Mouse (Mus musculus) midbrain, embryonic 15.5 days (tissue): Measurements from ENCODE around the gene Scn1b. TPM values are rescaled to one million over a fixed set of nuclear protein-coding genes. Genes with fewer than 3 reads are reported as not detected.

ENCODE experiments used
- ATAC-seq: fragments of 200-750 bp; cut with Nextera tagmentation; replicated peaks from 2 replicates; pipeline ENCODE4 v1.8.0; 2017; ENCODE audit warnings: moderate TSS enrichment
- H3K27ac ChIP-seq: fragments of 300-500 bp; sonication (generic); 2 replicates; pipeline ENCODE4 v1.5.1; 2015; ENCODE audit warnings: mild to moderate bottlenecking, inconsistent platforms
- H3K27me3 ChIP-seq: fragments of 300-500 bp; sonication (generic); replicated peaks from 2 replicates; pipeline ENCODE4 v1.6.1; 2015; ENCODE audit warnings: inconsistent platforms
- H3K36me3 ChIP-seq: fragments of 300-500 bp; sonication (generic); replicated peaks from 2 replicates; pipeline ENCODE4 v1.6.1; 2015; ENCODE audit warnings: inconsistent platforms
- H3K4me1 ChIP-seq: fragments of 300-500 bp; sonication (generic); 2 replicates; pipeline ENCODE4 v1.6.1; 2015; ENCODE audit warnings: inconsistent platforms
- H3K4me2 ChIP-seq: fragments of 300-500 bp; sonication (generic); 2 replicates; pipeline ENCODE4 v1.6.1; 2015; ENCODE audit warnings: inconsistent platforms, mild to moderate bottlenecking, moderate library complexity
- H3K4me3 ChIP-seq: fragments of 300-500 bp; sonication (generic); 2 replicates; pipeline ENCODE4 v1.5.1; 2015; ENCODE audit warnings: mild to moderate bottlenecking, inconsistent platforms
- H3K9ac ChIP-seq: fragments of 300-500 bp; sonication (generic); 2 replicates; pipeline ENCODE4 v1.6.1; 2015; ENCODE audit warnings: mild to moderate bottlenecking, inconsistent platforms
- H3K9me3 ChIP-seq: fragments of 300-500 bp; sonication (generic); 2 replicates; pipeline ENCODE4 v1.6.1; 2016; ENCODE audit warnings: inconsistent platforms
- WGBS: fragments of 180-500 bp; shearing (Covaris S2); methylation state at CpG from one replicate; pipeline ENCODE4 v1.1.7; 2015; ENCODE audit warnings: mixed read lengths; 5-methylcytosine and 5-hydroxymethylcytosine counted together
- polyA plus RNA-seq: library from polyadenylated mRNA; unstranded; fragments of >200 nt; fragmentation: Nextera tagmentation; extraction: Ambion mirVana; gene quantifications from 2 replicates; pipeline ENCODE4 v1.2.1, GENCODE M21; 2015

The Scn1b gene
- polyA plus RNA-seq, 1 experiment from 2014 or later: 9.2 TPM

GRCm38 (mm10) chr7:31076492-31076891 lies 50.3 kb downstream of the Scn1b start, which contains the start of gene Fxyd3:
Gene Fxyd3 (minus strand): TSS chr7:31076704.
- H3K4me2 ChIP-seq: no peak within 1 kb of the TSS
- H3K27me3 ChIP-seq: no peaks in the 10 kb centered on the region
- H3K9me3 ChIP-seq: no peaks in the 10 kb centered on the region
- H3K9ac ChIP-seq: no peak within 1 kb of the TSS
- no peaks in the 10 kb centered on the region for H3K4me1 ChIP-seq
- WGBS: 79% methylated on average over 5 of the region's 5 CpGs
- H3K36me3 ChIP-seq: no peaks in the 10 kb centered on the region
- no peak within 1 kb of the TSS for H3K4me3 ChIP-seq
- H3K27ac ChIP-seq: no peak within 1 kb of the TSS
- ATAC-seq: no peak

GRCm38 (mm10) chr7:31074713-31075069 lies 52.1 kb downstream of the Scn1b start:
- Histone ChIP-seq H3K4me2 (no peak overlapping the region), H3K9me3 (no peaks in the 10 kb centered on the region), H3K36me3 (no peaks in the 10 kb centered on the region), H3K4me3 (no peak overlapping the region), H3K9ac (no peak overlapping the region), H3K27ac (no peak overlapping the region), H3K27me3 (no peaks in the 10 kb centered on the region), H3K4me1 (no peaks in the 10 kb centered on the region)
- no peak for ATAC-seq
- WGBS: 72% methylated on average over 5 of the region's 5 CpGs

- H3K36me3 ChIP-seq: no peaks in the 10 kb centered on the region
- 64% methylated on average over 7 of the region's 7 CpGs for WGBS
- ATAC-seq: no peak
- no peak overlapping the region for H3K9ac ChIP-seq
- no peak overlapping the region for H3K27ac ChIP-seq
- H3K4me3 ChIP-seq: no peak overlapping the region
- no peaks in the 10 kb centered on the region for H3K9me3 ChIP-seq
- no peaks in the 10 kb centered on the region for H3K27me3 ChIP-seq
- no peak overlapping the region for H3K4me2 ChIP-seq
- no peaks in the 10 kb centered on the region for H3K4me1 ChIP-seq
Observed at GRCm38 (mm10) chr7:31074061-31074712, 52.6 kb downstream of the Scn1b start.

- Histone ChIP-seq H3K4me3 (no peak overlapping the region), H3K9ac (no peak overlapping the region), H3K27ac (no peak overlapping the region), H3K4me2 (no peak overlapping the region), H3K9me3 (no peaks in the 10 kb centered on the region), H3K4me1 (no peaks in the 10 kb centered on the region), H3K36me3 (no peaks in the 10 kb centered on the region), H3K27me3 (no peaks in the 10 kb centered on the region)
- ATAC-seq: no peak
Observed at GRCm38 (mm10) chr7:31073546-31073945, 53.3 kb downstream of the Scn1b start.

- Histone ChIP-seq H3K9me3 (no peaks in the 10 kb centered on the region), H3K4me2 (no peak overlapping the region), H3K4me1 (no peaks in the 10 kb centered on the region), H3K4me3 (no peak overlapping the region), H3K27me3 (no peaks in the 10 kb centered on the region), H3K27ac (no peak overlapping the region), H3K36me3 (no peaks in the 10 kb centered on the region), H3K9ac (no peak overlapping the region)
- no peak for ATAC-seq
- WGBS: 61% methylated on average over 9 of the region's 9 CpGs
Observed at GRCm38 (mm10) chr7:31072326-31072725, 54.5 kb downstream of the Scn1b start.

- H3K27ac ChIP-seq: no peak overlapping the region
- no peaks in the 10 kb centered on the region for H3K9me3 ChIP-seq
- H3K4me3 ChIP-seq: no peak overlapping the region
- H3K4me1 ChIP-seq: no peaks in the 10 kb centered on the region
- no peak overlapping the region for H3K9ac ChIP-seq
- H3K4me2 ChIP-seq: no peak overlapping the region
- H3K36me3 ChIP-seq: no peaks in the 10 kb centered on the region
- no peaks in the 10 kb centered on the region for H3K27me3 ChIP-seq
- no peak for ATAC-seq
- WGBS: 79% methylated on average over 6 of the region's 6 CpGs
Observed at GRCm38 (mm10) chr7:31070324-31070723, 56.5 kb downstream of the Scn1b start.

GRCm38 (mm10) chr7:31069491-31069890 lies 57.3 kb downstream of the Scn1b start:
- no peak for ATAC-seq
- Histone ChIP-seq H3K27ac (no peak overlapping the region), H3K4me1 (no peaks in the 10 kb centered on the region), H3K36me3 (no peaks in the 10 kb centered on the region), H3K9me3 (no peaks in the 10 kb centered on the region), H3K4me2 (no peak overlapping the region), H3K27me3 (no peaks in the 10 kb centered on the region), H3K9ac (no peak overlapping the region), H3K4me3 (no peak overlapping the region)
- 89% methylated on average over 14 of the region's 14 CpGs for WGBS

GRCm38 (mm10) chr7:31067836-31068235 lies 59.0 kb downstream of the Scn1b start:
- no peak overlapping the region for H3K27ac ChIP-seq
- H3K4me1 ChIP-seq: no peaks in the 10 kb centered on the region
- no peaks in the 10 kb centered on the region for H3K36me3 ChIP-seq
- H3K27me3 ChIP-seq: no peaks in the 10 kb centered on the region
- H3K9ac ChIP-seq: no peak overlapping the region
- H3K4me2 ChIP-seq: no peak overlapping the region
- H3K4me3 ChIP-seq: no peak overlapping the region
- no peaks in the 10 kb centered on the region for H3K9me3 ChIP-seq
- WGBS: 39% methylated on average over 5 of the region's 5 CpGs
- ATAC-seq: no peak

Other genes with a start within 250 kb of the Scn1b start
- gene Cd22, start 246.7 kb downstream of the Scn1b start, polyA plus RNA-seq: not detected in 2 replicates
- gene Mag, start 212.1 kb downstream of the Scn1b start, polyA plus RNA-seq: 2.9 and 3.4 TPM in 2 replicates
- 0.49 TPM in 1 of 2 replicates, not detected in the other for gene Hamp2, start 202.3 kb downstream of the Scn1b start, polyA plus RNA-seq
- gene Hamp, start 183.0 kb downstream of the Scn1b start, polyA plus RNA-seq: not detected in 2 replicates
- gene Usf2, start 170.2 kb downstream of the Scn1b start, polyA plus RNA-seq: 32.3 and 32.6 TPM in 2 replicates
- 21.7 and 24.3 TPM in 2 replicates for gene Lsr, start 153.5 kb downstream of the Scn1b start, polyA plus RNA-seq
- 0.23 and 0.68 TPM in 2 replicates for gene Fam187b, start 153.2 kb downstream of the Scn1b start, polyA plus RNA-seq
- 24.8 and 26.8 TPM in 2 replicates for gene Fxyd5, start 84.5 kb downstream of the Scn1b start, polyA plus RNA-seq
- 174 and 186 TPM in 2 replicates for gene Fxyd7, start 75.5 kb downstream of the Scn1b start, polyA plus RNA-seq
- gene Fxyd1, start 69.8 kb downstream of the Scn1b start, polyA plus RNA-seq: 13.2 and 15.5 TPM in 2 replicates
- gene Lgi4, start 67.7 kb downstream of the Scn1b start, polyA plus RNA-seq: 0.19 and 0.22 TPM in 2 replicates
- not detected in 2 replicates for gene Fxyd3, start 50.3 kb downstream of the Scn1b start, polyA plus RNA-seq
- 0.47 and 0.80 TPM in 2 replicates for gene Hpn, start 11.7 kb downstream of the Scn1b start, polyA plus RNA-seq
- gene Gramd1a, start 28.9 kb upstream of the Scn1b start, polyA plus RNA-seq: 262 and 274 TPM in 2 replicates
- not detected in 2 replicates for gene Scgb2b2, start 163.5 kb upstream of the Scn1b start, polyA plus RNA-seq
- not detected in 2 replicates for gene Scgb1b2, start 164.8 kb upstream of the Scn1b start, polyA plus RNA-seq
- not detected in 2 replicates for gene Scgb2b3, start 235.1 kb upstream of the Scn1b start, polyA plus RNA-seq
- not detected in 2 replicates for gene Scgb1b3, start 248.6 kb upstream of the Scn1b start, polyA plus RNA-seq